Mouse (Mus musculus): ENCODE measurements at regions not wholly inside any gene's neighbourhood (a gene's known extent, or its start where the extent isn't known, plus 50 kb on each side); places are given as distances from the start of the nearest gene placed in this dataset.

- peak; percentile 31 for DNase-seq (ENCODE audit: low spot score)
These were observed 231.4 kb downstream of the Cryba4 start for GRCm38 (mm10) chr5:112020882-112021281.

DNA sequence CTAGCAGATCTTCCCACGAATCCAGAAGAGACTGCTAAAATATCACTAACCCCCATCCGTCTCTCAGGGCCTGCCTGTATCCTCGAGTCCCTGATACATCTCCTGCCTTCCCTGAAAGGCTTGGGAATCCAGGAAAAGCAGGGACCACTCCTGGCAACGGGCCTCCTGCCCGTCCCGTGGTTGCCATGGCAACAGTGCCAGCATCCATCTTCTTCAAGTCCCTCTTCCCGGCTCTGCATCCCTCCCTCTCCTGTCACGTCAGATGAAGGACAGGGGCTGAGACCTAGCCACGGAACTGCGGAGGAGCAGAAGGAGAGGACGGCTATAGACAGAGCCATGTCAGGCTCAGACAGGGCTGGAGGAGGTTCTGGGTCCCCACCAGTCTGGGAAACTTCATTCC lies 222.4 kb downstream of the Cryba4 start:
- DNase-seq (ENCODE audit: low spot score): peak; percentile 38

GRCm38 (mm10) chr5:112032036-112032435 lies 220.3 kb downstream of the Cryba4 start:
- no peak for DNase-seq (ENCODE audit: low spot score)

DNA sequence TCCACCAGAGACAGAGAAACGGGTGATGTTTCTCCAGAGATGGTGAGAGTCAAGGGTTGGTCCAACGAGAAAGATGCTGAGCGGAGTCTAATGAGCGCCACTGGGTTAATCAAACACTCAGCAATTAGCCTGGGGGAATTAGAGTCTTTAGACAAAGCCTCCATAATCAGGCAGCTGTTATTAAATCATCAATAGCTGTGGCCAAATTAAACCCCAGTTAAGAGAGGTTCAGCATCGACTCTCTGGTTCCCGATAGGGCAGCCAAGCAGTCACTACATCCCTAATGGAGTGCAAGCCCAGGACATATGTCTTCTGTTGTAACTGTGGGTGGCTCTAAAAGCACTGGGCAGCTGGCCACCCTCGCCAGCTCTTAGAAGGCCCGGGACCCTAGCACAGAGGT lies 216.9 kb downstream of the Cryba4 start:
- DNase-seq (ENCODE audit: low spot score): no peak

- DNase-seq (ENCODE audit: low spot score): no peak
These were observed 215.2 kb downstream of the Cryba4 start for GRCm38 (mm10) chr5:112037080-112037479.

GRCm38 (mm10) chr5:112039645-112040372 lies 212.5 kb downstream of the Cryba4 start:
- no peak for DNase-seq (ENCODE audit: low spot score)

DNA sequence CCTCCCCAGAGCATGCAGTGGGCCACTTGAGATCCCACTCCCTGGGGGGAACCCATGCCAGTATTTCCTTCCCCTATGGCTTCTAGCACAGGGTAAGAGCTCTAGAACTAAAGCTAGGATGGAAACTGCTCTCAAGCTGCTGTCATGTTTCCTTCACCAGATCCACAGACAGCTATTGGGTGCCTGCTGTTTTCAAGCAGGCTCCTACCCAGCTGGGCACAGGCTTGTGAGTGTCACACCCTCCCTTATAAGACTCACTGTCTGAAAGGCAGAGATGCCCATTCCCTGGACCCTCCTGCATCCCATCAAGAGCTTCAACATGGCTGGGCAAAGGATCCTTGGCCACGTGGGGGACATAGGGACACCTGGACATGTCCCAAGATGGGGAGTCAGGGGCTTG lies 211.6 kb downstream of the Cryba4 start:
- no peak for DNase-seq (ENCODE audit: low spot score)

DNA sequence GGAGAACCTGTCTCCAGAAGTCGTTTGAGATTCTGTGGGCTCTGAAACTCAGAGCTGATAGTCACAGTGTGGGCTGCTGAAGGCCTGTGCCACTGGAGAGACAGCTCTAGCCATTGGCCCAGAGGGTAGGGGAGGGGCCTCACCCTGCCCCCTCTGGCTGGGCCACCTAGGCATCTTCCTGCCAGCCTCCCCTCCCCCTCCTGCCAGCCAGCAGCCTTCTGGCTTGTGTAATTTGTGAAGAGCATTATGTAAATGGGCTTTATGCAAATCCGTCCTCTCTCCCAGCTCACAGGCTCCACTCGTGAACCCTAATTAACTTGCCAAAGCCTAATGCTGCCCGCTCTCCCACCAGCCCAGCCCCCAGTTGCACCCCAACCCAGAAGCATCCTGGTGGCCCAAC lies 211.0 kb downstream of the Cryba4 start:
- peak; percentile 29 for DNase-seq (ENCODE audit: low spot score)

DNA sequence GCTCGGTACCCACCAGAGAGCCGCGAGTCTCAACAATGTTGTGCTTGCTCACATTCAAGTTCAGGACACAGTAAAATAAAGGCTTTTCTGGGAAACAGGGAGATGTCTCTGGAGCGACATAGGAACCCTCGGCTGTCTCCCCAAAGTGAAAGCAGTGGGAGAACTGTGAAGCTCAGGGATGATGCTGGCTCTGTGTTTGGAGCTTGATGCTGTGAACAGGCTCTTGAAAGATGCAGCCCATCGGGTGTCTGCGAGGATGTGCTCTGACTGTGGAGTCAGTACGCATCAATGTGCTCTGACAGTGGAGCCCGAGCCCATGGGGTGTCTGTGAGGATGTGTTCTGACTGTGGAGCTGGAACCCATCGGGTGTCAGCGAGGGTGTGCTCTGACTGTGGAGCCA lies 210.1 kb downstream of the Cryba4 start:
- no peak for DNase-seq (ENCODE audit: low spot score)

GRCm38 (mm10) chr5:112050046-112050782 lies 202.1 kb downstream of the Cryba4 start:
- DNase-seq (ENCODE audit: low spot score): no peak

GRCm38 (mm10) chr5:112050906-112051305 lies 201.4 kb downstream of the Cryba4 start:
- DNase-seq (ENCODE audit: low spot score): no peak

DNA sequence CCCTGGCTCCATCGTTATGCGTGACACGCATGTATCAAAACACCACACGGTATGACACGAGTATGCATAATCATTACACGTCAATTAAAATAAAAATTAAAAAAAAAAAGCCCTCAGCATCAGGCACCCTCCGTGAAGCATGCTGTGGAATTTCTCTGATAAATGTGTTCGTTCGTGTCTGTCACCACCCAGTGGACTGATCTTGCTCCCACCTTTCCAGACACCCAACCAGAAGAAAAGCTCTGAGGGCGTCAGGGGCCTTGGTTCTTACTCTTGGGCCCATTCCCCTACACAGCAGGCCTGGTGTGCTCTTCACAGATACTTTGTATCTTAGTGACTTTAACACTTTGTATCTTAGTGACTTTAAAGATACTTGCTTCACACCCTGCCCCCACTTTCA lies 200.5 kb downstream of the Cryba4 start:
- DNase-seq (ENCODE audit: low spot score): no peak

DNA sequence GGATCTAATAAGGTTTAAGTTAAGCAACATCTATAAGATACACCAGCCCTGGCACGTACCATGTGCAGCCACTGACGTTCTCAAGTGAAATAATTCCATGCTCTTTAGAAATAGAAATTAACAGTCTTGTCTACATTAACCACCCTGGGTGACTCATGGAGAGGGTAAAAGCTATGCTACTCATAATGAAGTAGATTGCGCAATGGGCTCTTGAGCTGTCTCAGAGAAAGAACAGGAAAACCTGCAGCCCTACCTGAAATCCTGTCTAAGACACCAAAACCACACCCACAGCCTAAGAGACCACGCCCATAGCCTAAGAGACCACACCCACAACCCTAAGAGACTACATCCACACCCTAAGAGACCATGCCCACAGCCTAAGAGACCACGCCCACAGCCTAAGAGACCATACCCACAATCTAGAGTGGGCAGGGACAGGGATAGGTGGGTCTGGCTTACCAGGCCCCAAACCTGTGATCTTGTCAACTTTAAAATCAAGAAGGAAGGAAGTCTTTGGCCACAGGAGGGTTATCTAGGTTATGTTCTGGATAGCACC lies 198.6 kb downstream of the Cryba4 start:
- no peak for DNase-seq (ENCODE audit: low spot score)

DNA sequence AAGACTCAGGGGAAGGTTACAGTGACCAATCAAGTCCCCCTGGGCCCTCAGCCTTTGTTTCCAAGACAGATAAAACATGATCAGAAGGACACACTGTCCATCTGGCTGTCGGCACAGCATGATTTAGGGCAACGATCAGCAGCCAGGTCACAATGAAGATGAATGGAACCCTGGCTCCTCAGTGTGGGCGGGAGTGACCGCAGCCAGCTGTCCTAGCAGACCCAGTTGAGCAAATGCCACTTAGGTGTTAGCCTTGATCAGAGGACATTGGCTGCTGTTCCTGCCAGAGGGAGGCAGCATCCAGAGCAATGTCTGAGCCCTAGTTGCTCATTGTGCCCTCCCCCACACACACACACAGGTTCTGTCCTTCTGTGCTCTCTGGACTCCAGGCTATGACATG lies 197.3 kb downstream of the Cryba4 start:
- no peak for DNase-seq (ENCODE audit: low spot score)

GRCm38 (mm10) chr5:112069917-112070316 lies 182.4 kb downstream of the Cryba4 start:
- DNase-seq (ENCODE audit: low spot score): no peak

DNA sequence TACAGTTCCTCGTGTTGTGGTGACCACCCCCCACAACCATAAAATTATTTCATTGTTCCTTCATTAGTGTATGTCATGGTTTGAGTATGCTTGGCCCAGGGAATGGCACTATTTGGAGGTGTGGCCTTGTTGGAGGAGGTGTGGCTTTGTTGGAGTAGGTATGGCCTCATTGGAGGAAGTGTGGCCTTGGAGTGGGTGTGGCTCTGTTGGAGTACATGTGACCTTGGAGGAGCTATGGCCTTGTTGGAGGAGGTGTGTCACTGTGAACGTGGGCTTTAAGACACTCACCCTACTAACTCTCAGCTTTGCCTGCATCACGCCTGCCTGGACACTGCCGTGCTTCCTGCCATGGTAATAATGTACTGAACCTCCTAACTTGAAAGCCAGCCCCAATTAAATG lies 179.9 kb downstream of the Cryba4 start:
- no peak for DNase-seq (ENCODE audit: low spot score)

DNA sequence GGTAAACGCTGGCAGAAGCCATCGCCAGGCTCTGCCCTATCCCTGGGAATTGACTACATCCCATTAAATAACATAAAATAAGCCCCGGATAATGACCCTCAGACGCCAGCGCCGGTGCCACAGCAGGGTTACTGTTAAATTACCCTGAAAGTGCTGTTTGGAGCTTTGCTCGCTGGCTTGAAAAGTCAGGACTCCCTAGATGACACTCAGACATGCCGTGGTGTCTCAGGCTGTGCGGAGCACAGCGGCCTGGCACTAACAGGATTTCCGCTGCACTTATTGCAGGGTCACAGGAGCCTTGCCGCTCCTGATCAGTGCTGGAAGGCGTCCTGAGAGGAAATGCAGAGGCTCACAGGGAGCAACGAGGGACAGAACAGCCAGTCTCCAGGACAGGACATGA lies 175.2 kb downstream of the Cryba4 start:
- DNase-seq (ENCODE audit: low spot score): no peak

DNA sequence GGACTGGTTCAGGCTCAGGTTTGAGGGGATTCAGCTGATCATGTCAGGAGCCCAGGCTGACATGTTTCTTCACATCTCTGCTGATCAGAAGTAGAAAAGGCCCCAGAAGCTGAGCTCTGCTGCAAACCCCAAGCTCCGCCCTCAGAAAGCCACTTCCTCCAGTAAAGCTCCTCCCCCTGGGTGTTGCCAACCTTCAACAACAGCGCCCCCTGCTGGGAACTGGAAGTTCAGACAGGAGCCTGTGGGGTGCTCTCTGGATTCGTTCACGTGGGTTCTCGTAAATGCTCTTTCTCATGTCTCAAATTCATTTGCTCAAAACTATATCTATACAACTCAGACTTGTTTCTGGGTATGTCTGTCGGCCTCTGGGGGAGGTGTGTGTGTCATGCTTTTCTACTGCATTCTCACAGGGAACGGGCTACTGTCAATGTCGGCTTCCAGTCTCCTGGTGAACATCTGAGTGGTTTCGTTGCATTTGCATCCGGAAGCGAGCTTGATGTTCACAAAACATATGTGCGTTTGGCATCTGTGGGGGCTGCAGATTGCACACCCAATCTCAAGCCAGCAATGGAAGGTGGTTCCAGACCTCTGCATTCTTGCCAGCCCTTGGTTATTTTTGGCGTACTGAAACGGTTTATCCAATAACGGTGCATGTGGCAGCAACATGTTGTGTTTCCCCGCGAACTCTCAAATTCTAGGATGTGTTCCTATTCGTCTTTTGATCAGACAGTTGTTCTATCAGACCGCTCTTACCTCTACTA lies 174.3 kb downstream of the Cryba4 start:
- peak; percentile 40 for DNase-seq (ENCODE audit: low spot score)

GRCm38 (mm10) chr5:112081006-112081405 lies 171.3 kb downstream of the Cryba4 start:
- no peak for DNase-seq (ENCODE audit: low spot score)

GRCm38 (mm10) chr5:112091867-112092535 lies 160.3 kb downstream of the Cryba4 start:
- peak; percentile 66 for DNase-seq (ENCODE audit: low spot score)

GRCm38 (mm10) chr5:112093905-112094571 lies 158.3 kb downstream of the Cryba4 start:
- DNase-seq (ENCODE audit: low spot score): peak; percentile 28
